Mouse (Mus musculus): ENCODE measurements at regions not wholly inside any gene's neighbourhood (a gene's known extent, or its start where the extent isn't known, plus 50 kb on each side); places are given as distances from the start of the nearest gene placed in this dataset.

GRCm38 (mm10) chrX:10770575-10770974 is 55.8 kb downstream of the Mid1ip1 start:
- no peak for DNase-seq

GRCm38 (mm10) chrX:10775714-10776515 is 61.1 kb downstream of the Mid1ip1 start:
- DNase-seq, result peak; percentile 28 to 44

DNA sequence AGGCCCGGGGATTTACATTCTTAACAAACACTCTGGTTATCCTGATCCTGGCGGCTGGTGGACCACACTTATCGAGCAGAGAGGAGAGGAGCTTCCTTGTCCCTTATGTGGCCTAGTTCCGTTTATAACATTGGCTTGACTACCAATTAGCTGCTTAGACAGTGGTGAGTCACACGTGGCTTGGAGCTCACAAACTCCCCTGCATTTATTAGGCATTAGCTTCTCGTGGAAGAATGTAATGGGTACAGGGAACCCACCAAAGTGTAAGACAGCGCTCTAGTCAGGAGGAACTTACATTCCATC is 61.7 kb downstream of the Mid1ip1 start:
- DNase-seq, result no peak

- DNase-seq, result peak; percentile 3 to 9
These were observed 63.2 kb downstream of the Mid1ip1 start for GRCm38 (mm10) chrX:10778014-10778413.

DNA sequence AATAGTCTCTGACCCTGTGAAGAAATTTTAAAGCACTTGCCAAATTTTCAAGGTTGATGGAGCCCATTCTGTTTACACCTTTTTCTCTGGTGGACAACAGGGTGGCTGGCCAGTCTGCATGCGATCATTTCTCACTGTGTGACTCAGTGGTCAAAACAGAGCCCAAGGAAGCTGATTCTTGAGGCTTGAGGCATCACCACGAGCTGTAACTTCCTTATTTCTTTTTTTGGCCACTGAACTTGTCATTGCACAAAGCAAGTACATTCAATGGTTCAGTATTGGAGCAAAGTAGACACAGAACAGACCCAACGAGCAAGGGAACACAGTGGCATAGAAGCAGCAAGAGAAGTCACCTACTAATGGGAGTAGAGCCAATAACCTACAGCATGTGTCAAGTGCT is 71.5 kb downstream of the Mid1ip1 start:
- no peak for DNase-seq

- peak in 1 of 2 experiments; percentile 26 for DNase-seq
These were observed 72.2 kb downstream of the Mid1ip1 start for GRCm38 (mm10) chrX:10787057-10787456.

DNA sequence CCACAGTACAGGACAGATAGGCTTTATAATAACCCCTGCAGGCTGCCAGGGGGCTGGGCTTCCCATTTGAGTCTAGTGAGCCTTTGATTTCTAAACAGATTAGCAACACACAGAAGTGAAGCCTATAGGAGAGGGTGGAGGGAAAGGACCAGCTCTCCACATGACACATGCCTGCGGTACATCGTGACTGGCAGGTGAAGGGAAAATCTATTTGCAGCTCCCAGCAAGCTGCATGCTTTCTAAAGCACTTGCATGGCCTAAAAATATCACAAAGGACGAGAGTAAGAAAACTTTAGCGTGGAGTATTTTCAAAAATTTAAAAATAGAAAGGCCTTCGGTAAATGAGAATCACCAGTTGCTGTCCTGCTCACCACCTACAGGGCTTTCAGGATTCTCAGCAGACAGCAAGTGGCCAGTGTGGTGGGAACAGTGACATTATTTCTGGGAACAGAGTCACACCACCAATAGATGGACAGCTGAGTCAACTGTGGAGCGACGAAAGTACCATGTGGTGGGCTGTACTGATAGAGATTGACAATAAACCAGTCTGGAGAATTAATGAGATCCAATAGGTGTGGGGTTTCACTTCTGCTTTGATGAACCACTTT is 105.6 kb downstream of the Mid1ip1 start:
- DNase-seq, result no peak

GRCm38 (mm10) chrX:10833681-10834080 is 118.9 kb downstream of the Mid1ip1 start:
- no peak for DNase-seq

DNA sequence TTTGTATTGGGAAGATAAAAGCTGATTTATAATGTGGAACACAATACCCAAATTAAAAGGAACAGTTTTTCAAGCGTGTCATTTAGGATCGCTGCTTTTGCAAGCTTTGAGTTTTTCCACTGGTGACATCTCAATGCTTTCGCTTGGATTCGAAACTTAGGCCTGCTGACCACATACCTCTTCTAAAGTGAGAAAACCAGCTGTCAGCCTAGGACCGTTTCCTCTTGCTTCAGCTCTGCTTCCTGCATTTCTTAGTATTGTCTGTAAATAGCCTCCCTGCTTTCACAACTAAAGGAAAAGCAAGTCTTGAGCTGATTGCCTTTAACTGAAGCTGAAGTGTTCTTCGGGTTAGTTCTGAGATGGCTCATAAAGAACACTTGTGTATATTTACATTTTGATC is 142.3 kb downstream of the Mid1ip1 start:
- peak in 1 of 2 experiments; percentile 10 for DNase-seq

DNA sequence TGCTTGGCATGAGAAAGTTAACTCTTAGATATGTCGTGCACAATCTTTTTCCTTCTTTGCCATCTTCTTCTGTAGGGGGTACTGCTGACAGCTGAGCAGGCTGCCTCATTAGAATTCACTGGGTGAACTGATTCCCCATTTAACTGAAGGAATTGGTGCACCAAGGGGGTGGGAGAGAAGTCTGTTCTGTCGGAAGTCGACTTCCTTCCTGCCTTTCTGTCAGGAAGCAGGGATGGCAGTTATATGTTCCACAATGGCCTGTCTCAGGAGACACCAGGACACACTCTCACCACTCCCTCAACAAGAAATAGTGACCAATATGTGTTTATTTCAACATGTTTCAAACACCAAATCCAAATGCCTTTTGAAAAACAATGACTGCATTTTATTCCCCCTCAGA is 142.9 kb downstream of the Mid1ip1 start:
- DNase-seq, result no peak

DNA sequence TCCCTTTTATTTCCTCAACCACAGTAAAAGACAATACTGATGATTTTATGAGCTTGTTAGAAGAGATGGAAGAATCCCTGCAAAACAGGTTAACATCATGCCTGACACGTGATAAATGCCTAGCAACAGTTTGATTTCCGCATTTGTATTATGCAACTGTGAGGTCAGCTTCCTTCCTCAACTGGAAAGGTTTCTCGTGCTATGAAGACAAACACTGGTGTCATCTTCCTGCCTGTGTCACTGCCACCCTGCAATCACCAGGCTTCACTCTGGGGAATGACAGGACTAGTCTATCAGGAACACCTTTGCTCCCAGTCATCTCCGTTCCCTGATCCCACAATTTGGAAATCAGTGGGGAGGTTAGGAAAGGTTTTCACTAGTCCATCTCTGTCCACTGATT is 156.8 kb downstream of the Mid1ip1 start:
- peak in 1 of 2 experiments; percentile 2 for DNase-seq

DNA sequence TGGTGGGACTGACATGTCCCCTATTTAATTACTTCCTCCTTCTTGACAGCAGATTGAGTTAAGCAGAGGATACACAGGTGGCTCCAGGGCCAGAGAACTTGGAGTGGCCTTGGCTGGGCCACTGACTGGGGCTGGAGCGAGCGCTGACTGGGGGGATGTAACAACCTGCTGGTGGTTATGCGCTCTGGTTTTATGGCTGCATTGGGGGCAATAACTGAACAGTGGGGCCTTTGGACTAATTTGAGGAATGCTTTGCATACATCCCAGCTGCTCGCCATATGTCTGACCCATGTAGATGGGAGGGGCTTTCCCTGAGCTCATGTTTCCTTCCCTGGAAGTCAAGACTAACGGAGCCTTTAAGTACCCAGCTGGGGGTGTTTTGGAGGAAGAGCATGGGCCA is 163.0 kb downstream of the Mid1ip1 start:
- no peak for DNase-seq

DNA sequence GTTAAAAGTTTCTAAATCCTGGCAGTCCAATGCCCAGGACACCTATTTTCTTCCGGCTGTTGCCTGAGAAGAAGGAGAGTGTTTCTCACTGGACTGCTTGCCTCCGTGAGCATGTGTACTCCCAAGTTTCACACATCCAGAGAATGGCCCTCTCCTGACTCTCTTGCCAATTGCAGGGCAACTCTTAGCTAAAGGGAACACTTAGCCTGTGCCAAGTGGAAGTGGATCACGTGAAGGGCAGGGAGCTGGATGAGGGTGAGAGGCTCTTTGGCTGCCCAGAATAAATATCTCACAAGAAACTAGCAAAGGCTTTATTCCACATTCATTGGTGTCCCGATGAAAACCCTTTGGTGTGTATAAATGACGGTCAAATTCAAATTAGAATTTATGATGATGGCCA is 164.1 kb downstream of the Mid1ip1 start:
- DNase-seq, result peak in 1 of 2 experiments; percentile 6

- no peak for DNase-seq
These were observed 169.1 kb downstream of the Mid1ip1 start for GRCm38 (mm10) chrX:10883729-10884464.

DNA sequence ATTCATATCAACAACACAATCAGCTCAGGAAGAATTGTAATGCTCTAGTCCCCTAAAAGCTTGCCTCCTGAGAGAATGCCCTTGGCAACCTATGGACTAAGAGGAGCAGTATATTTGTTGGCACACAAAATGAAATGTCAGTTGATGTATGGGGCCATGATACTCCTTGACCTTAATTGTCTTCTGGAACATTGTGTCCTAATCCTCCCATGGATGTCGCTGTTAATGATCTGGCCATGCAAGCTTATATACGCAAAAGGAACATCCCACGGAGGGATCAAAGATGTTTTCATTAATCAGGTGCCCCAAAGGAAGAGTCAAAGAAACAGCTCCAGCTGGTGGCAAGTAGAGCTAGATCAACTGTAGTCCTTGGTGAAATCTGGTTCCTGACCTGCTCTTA is 178.0 kb downstream of the Mid1ip1 start:
- DNase-seq, result no peak

DNA sequence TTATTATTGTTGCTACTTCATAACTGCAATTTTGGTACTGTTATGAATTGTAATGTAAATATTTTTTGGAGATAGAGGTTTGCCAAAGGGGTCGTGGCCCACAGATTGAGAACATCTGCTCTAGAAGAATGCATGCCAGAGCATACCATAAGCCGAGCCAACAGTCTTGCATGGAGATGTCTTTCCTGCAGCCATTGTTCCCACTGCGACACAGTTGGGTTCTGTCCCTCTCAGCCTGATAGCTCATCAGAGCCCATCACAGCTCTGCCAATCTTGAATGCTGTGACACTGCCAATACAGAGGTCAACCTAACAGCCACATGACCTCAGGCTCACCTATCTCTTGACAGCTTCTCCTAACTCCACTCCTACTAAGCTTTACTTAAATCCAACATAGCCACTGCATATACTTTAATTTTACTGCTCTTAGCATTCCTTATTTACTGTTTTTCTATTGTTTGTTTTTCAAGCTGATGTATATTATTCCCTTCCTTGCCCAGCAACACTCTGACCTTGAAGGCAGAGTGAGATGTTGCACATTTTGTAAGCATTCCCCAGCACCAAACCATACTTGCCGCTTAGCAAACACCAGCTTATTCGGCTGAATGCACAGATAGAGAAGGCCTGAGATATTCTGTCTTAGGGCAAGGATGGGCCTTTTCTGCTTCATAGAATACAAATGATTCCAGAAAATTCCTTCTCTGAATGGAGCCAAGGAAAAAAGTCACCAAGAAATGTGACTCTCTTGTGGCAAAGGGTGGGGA is 181.6 kb downstream of the Mid1ip1 start:
- DNase-seq, result no peak

- DNase-seq, result no peak
These were observed 187.9 kb downstream of the Mid1ip1 start for GRCm38 (mm10) chrX:10902686-10903085.

DNA sequence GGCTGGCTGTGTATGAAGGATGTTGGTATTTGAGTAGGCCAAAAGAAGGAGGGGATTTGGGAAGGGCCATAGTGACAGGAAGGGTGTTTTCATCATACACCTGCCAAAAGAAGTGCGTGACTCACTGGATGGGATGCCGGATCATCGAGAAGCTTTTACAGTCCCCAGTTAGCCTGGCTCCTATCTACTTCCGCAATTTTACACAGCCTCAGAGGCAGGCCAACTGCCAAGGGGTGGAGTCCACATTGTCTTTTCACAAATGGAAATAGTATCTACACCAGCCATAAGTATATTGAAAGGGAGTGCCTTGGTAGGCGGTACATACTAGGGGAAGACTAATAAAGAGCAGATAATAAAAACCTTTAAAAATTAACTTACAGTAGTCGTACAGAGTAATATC is 189.3 kb downstream of the Mid1ip1 start:
- DNase-seq, result no peak

DNA sequence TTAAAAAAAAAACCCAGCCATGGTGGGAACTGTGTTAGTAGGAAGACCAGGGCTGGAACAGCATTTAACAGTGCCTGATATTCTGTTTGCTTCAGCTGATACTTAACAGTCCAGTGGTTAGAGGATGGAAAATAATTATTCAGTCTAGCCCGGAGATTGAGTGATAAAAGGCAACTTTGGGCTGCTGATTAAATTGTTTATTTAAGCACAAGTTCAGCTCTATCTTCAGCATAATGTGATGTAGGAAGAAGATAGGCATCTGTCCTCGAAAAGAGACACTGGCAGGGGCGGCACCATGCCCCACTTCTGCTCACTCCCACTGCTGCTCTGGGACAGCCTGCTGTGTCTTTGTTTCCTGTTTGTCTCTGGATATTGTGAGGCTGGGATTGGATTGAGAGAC is 190.1 kb downstream of the Mid1ip1 start:
- no peak for DNase-seq

- peak; percentile 61 to 71 for DNase-seq
These were observed 196.6 kb downstream of the Mid1ip1 start for GRCm38 (mm10) chrX:10911127-10912061.
